Mouse (Mus musculus): ENCODE results near the gene Flnc.

The Flnc gene

DNA sequence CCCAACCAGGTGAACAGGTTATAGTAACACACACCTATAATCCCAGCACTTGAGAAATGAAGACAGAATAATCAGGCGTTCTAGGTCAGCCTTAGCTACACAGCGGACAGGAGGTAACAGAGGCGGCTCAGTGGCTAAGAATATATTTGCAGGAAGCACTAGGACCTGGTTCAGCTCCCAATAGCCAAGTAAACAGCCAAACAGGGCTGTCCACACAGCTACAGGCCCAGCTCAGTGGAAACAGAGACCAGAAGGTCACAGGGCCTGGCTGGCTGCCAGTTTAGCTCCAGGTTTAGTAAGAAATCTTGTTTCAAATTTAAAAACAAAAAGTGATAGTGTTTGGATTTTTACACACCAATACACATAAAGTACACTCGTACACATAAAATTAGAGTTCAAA is 61.0 kb downstream of the Flnc start:
- peak; percentile 83 for DNase-seq

DNA sequence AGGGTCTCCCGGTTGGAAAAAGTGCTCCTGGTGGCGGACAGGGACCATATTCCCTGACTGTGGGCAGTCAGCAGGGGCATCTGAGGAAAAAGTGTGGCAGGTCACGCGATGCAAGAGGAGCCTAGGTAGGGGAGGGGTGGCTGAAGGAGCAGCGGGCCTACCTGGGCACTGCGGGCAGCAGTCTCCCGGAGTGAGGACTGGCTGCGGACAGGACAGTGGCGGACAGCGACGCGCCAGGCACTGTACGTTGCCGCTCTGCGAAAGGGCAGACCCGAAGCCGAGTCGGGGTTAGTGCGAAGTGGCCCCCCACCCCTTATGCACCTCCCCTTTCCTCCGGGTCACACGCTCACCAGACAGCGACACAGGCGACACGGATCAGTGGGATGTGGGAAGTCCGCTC is 63.2 kb downstream of the Flnc start:
- no peak for DNase-seq

DNA sequence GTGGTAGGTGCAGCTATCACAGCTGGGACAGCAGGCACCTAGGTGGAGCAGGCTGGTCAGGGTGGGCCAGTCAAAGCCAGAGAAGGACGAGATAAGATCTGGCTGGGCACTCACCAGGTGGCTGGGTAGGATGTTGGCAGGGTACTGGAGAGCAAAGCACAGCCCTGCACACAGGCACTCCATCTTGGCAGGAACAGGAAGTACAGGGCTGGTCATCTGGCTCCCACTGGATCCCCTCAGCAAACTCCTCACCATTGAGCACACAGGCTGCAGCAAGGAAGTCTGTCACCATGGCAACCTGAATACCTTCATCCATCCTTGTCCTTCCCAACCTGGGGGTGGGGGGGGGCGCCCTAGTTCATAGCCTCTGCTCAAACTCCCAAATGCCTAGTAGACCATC is 64.7 kb downstream of the Flnc start:
- no peak for DNase-seq

DNA sequence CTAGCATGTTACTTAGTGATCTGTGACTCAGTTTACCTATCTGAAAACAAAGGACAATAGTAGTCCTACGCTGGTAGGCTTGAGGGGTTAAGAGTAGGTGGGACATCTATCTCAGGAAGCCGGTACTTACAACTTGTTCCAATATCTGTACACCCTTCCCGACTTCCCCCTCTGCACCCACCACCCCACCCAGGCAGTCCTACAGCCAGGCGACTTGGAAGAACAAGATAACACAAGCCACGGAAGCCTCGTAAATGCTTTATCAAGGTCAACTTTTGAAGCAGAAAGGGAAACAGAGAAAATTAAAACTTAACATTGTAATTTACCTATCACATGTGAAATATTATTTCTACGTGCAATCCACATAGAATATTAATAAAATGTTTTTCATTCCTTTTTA is 67.1 kb downstream of the Flnc start:
- DNase-seq, result no peak

DNA sequence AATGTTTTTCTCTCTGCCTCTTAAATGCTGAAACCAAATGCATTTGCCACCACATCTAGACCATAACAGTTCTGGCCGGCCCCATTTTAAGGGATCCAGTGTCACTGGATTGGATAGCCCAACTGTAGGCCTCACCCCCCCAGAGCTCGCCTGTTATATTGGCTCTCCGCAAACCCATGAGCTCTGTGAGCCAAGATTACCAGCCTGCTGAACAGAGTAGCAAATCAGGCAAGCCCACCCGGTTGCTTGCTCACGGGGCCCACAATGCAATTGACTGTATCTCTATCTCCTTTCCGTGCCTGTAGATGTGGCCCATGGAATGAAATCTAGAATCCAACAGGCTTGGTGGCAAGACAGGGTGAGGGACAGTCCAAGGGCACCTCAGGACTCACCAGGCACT is 67.8 kb downstream of the Flnc start:
- DNase-seq, result no peak

DNA sequence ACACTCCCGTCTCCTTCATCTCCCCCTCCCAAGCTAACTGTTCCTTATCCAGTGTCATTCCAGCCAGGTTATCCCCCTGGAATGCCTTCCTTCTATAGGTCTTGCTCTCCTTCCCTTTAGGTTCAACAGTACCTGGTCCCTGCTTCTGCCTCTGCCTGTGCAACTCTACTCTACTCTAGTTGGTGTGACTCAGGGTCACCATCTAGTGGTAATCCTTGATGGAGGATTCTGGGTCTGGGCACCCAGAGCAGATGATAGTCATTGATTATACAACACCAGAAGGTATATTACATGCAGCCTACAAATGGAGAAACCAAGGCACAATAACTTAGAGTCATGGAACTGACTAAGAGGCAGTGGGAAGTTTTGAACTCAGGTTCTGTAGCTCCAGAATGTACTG is 68.5 kb downstream of the Flnc start:
- DNase-seq, result no peak

DNA sequence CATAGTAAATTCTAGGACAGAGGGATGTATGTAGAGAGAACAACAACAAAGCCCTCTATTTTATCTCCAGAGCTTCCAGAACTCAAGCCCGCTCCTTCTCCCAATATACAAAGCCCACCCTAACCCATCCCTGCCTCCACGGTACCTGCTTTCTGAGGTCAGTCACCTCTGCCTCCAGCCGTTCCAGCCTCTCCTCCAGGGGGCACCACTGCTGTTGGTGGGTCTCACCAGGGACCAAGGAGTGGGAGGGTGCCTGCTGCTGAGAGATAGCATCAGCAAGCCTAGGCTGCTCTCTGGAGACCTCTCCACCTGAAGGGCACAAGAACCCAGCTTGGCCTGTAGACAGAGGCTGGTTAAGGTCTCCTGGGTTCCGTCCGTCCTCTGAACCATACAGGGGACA is 72.4 kb downstream of the Flnc start:
- DNase-seq, result no peak

DNA sequence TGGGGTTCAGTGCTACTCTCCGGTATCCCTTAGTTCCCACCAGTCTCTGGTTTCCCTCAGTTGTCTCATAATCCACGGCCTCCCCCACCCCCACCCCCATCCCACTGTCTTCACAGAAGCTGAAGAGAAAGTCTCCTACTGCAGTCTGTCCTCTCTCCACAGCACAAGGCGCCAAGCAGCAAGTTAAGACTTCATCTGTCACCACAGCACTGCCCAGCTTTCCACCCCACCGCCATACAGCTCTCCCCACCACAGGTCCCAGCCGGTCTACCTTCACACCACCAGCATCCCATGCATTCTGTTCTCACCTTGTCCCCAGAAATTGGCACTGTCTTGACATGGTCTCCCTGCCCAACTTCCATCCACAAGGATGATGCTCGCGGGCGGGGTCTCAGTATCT is 73.8 kb downstream of the Flnc start:
- DNase-seq, result no peak

DNA sequence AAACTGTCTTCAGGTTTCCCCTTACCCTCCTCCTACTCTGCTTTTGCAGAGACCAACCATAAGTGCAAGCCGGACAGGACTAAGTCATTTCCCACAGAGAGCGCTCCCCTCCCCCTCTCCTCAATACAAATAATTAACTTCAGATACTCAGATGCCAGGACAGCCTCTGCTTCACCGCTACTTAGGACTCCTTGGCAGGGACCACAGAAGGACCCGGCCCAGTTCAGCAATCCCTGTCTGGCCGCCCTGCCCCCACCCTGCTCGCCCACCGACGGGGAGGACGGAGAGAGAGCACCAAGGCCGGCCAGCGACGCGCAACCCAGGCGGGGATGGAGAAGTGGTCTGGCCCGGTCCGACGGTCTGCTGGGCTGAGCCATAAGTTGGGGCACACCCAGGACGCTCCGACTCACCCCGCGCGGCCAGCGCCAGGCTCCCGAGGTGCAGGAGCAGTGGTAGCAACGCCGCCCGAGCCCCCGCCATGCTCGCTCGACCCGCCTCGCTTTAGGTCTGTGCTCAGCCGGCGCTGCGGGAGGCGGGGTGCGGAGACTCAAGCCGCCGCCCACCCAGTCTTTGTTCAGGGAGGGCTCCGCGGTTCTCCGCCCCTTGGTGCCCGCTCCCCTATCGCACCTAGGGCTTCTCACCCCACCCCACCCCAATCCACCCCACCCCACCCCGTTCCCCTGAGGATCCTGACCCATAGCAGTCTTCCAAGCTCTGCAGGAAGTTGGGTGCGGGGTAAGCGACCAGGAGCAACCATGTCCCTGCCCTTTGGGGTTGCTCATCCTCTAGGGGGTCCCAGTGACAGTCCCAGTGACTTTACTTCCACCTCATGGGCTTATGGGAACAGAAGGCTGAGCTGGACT is 74.6 kb downstream of the Flnc start, which contains the start of gene Kcp:
TSS of gene Kcp (minus strand) at position 506 of the 863 bp plus-strand sequence.
- peak; percentile 70 for DNase-seq

DNA sequence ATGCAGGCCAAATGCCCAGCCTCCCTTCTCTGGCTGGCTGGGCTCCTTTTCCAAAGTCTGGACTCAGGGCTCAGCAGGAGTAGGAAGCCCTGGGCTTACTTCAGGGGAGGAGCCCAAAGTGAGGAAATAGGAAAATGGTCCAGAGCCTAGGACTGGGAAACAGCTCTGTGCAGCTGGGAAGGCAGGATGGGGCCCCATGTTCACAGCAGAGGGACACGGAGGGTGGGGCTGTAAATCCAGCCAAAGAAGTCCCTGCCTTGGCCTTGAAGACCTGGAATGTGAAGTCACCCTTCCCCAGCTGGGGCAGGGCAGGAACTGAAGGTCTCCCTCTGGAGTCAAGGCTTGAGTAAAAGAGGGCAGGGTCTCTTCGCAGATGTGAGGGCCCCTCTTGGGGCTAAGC is 76.0 kb downstream of the Flnc start:
- DNase-seq, result no peak
